Mouse (Mus musculus): ENCODE results near the gene Hs6st1. TPM values are rescaled to one million over a fixed set of nuclear protein-coding genes. Genes with fewer than 3 reads are reported as not detected.

The Hs6st1 gene
- polyA plus RNA-seq, 1 experiment from 2014 or later = 4.4 TPM

DNA sequence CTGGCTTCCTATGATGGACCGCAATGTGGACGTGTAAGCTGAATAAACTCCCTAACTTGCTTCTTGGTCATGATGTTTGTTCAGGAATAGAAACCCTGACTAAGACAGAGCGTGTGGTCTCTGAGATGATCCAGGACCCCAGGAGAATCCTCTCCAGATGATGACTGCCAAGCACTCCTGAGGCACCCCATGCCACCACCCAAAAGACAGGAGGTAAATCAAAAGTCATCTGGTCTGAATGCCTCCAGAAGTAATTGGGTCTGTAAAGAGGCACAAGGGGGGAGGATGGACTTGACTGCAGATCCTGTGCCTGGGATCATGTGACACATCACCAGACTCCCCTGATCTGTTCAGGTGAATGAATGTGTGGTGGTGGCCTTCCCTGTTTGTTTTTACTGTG lies 44.5 kb downstream of the Hs6st1 start:
- ATAC-seq (ENCODE audit: low read depth) = no peak
- no peaks in the 10 kb centered on the region for H3K9me3 ChIP-seq (ENCODE audit: control insufficient read depth, low read length)
- 84% methylated on average over 3 of the region's 3 CpGs for WGBS
- no peaks in the 10 kb centered on the region for H3K4me1 ChIP-seq (replicated peaks; ENCODE audit: control insufficient read depth, insufficient read depth, low read length)
- H3K4me2 ChIP-seq (ENCODE audit: low read depth, low read length) = no peak overlapping the region
- no peak overlapping the region for H3K4me3 ChIP-seq (ENCODE audit: low read length)
- no peak overlapping the region for H3K9ac ChIP-seq (ENCODE audit: low read length)
- H3K27ac ChIP-seq (ENCODE audit: low read length) = no peak overlapping the region
- no peaks in the 10 kb centered on the region for H3K27me3 ChIP-seq (ENCODE audit: control insufficient read depth, insufficient read depth, low read depth, low read length)
- no peaks in the 10 kb centered on the region for H3K36me3 ChIP-seq (ENCODE audit: control insufficient read depth, insufficient read depth, low read length)

DNA sequence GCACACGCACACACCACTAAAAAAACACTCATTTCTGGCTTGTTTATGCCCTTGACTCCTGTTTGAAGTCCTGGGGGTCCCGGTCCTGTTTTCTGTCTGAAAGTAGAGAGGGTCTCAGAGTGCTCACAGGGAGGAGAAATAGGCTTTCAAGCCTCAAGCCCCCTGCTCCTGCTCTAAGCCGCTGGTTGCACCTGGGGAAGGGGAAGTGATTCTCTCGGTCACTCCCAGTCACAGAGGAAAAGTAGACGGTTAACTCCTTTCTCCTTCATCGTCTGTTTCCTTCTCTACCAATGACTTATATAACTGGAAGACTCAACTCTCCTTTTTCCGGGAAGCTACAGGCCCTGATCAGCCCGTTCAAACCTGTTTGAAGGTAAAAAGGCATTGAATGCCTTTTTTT lies 45.5 kb downstream of the Hs6st1 start:
- H3K9me3 ChIP-seq (ENCODE audit: control insufficient read depth, low read length) = no peaks in the 10 kb centered on the region
- no peak overlapping the region for H3K9ac ChIP-seq (ENCODE audit: low read length)
- ATAC-seq (ENCODE audit: low read depth) = no peak
- no peak overlapping the region for H3K4me3 ChIP-seq (ENCODE audit: low read length)
- H3K36me3 ChIP-seq (ENCODE audit: control insufficient read depth, insufficient read depth, low read length) = no peaks in the 10 kb centered on the region
- no peaks in the 10 kb centered on the region for H3K4me1 ChIP-seq (replicated peaks; ENCODE audit: control insufficient read depth, insufficient read depth, low read length)
- H3K4me2 ChIP-seq (ENCODE audit: low read depth, low read length) = no peak overlapping the region
- WGBS = 77% methylated on average over 8 of the region's 8 CpGs
- H3K27me3 ChIP-seq (ENCODE audit: control insufficient read depth, insufficient read depth, low read depth, low read length) = no peaks in the 10 kb centered on the region
- H3K27ac ChIP-seq (ENCODE audit: low read length) = no peak overlapping the region

DNA sequence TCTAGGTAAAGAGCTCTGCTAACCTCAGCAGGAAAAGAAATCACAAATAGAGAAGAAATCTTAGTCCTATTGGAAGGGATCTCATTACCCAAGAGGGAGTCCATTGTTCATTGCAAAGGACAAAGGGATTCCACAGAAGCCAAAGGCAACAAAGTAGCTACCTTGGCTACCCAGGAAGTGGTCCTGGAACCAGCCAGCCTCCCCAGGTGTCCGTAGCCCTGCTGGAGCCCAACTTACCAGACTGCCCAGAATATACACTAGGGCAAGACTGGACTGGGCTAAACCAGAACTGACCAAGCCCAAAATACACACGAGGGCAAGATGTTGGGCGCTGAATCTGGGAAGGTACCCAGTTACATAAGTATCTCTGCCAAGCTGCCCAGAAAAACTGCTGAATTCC lies 46.6 kb downstream of the Hs6st1 start:
- Histone ChIP-seq H3K27ac (ENCODE audit: low read length) (no peak overlapping the region), H3K4me2 (ENCODE audit: low read depth, low read length) (no peak overlapping the region), H3K9me3 (ENCODE audit: control insufficient read depth, low read length) (no peaks in the 10 kb centered on the region), H3K4me3 (ENCODE audit: low read length) (no peak overlapping the region), H3K27me3 (ENCODE audit: control insufficient read depth, insufficient read depth, low read depth, low read length) (no peaks in the 10 kb centered on the region), H3K9ac (ENCODE audit: low read length) (no peak overlapping the region), H3K4me1 (replicated peaks; ENCODE audit: control insufficient read depth, insufficient read depth, low read length) (no peaks in the 10 kb centered on the region), H3K36me3 (ENCODE audit: control insufficient read depth, insufficient read depth, low read length) (no peaks in the 10 kb centered on the region)
- 82% methylated on average over 3 of the region's 3 CpGs for WGBS
- no peak for ATAC-seq (ENCODE audit: low read depth)

DNA sequence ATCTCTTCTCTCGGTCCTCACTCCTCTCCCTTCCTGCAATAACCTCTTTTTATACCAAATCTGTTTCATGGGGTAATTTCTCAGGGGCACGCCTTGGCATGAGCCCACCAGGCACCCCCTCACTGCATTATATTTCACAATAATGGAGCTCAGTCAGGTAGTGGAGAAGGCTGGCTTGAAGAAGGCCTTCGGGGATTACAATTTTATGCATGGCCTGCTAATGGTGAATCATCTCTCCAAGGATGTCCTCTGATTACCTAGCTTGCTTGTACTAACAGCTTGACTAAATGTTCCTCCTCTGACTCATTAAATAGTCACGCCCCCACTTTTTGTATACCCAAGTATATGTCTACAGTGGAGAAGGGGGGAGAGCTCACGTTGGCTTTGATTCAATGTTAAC lies 48.3 kb downstream of the Hs6st1 start:
- Histone ChIP-seq H3K27ac (ENCODE audit: low read length) (no peak overlapping the region), H3K9me3 (ENCODE audit: control insufficient read depth, low read length) (no peaks in the 10 kb centered on the region), H3K4me1 (replicated peaks; ENCODE audit: control insufficient read depth, insufficient read depth, low read length) (no peaks in the 10 kb centered on the region), H3K4me3 (ENCODE audit: low read length) (no peak overlapping the region), H3K27me3 (ENCODE audit: control insufficient read depth, insufficient read depth, low read depth, low read length) (no peaks in the 10 kb centered on the region), H3K9ac (ENCODE audit: low read length) (no peak overlapping the region), H3K36me3 (ENCODE audit: control insufficient read depth, insufficient read depth, low read length) (no peaks in the 10 kb centered on the region), H3K4me2 (ENCODE audit: low read depth, low read length) (no peak overlapping the region)
- ATAC-seq (ENCODE audit: low read depth) = no peak
- WGBS = 67% methylated on average over 5 of the region's 5 CpGs

DNA sequence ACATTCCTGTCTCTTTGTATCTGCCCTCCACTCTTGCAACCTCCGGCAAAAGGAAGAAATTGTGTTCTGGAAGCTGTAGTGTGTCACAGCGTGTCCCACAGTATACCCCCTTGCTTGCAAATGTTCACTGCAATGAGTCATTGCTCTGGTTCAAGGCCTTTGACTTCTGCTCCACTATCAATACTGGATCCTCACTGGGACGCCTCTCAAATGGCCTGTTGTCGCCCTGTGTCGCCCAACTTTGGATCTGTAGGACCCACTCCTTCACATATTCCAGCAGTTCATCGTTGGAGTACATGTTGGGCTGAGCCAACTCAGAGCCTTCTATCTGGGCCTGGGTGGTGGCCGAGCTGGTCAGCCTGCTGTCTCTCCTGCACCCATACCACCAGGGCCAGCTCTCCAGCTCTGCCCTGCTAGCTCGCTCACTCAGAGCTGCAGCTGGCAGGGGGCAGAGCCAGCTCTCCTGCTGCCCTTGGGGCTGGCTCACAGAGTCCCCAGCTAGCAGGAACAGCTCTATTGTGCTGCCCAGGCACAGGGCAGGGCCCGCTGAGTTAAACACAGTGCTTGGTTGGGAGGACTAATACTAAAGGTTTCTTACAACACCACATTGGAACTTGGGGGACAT lies 50.0 kb downstream of the Hs6st1 start:
- Histone ChIP-seq H3K27ac (ENCODE audit: low read length) (no peak overlapping the region), H3K4me1 (replicated peaks; ENCODE audit: control insufficient read depth, insufficient read depth, low read length) (no peaks in the 10 kb centered on the region), H3K36me3 (ENCODE audit: control insufficient read depth, insufficient read depth, low read length) (no peaks in the 10 kb centered on the region), H3K27me3 (ENCODE audit: control insufficient read depth, insufficient read depth, low read depth, low read length) (no peaks in the 10 kb centered on the region), H3K9me3 (ENCODE audit: control insufficient read depth, low read length) (no peaks in the 10 kb centered on the region), H3K9ac (ENCODE audit: low read length) (no peak overlapping the region), H3K4me2 (ENCODE audit: low read depth, low read length) (no peak overlapping the region), H3K4me3 (ENCODE audit: low read length) (no peak overlapping the region)
- WGBS = 81% methylated on average over 9 of the region's 9 CpGs
- ATAC-seq (ENCODE audit: low read depth) = no peak

DNA sequence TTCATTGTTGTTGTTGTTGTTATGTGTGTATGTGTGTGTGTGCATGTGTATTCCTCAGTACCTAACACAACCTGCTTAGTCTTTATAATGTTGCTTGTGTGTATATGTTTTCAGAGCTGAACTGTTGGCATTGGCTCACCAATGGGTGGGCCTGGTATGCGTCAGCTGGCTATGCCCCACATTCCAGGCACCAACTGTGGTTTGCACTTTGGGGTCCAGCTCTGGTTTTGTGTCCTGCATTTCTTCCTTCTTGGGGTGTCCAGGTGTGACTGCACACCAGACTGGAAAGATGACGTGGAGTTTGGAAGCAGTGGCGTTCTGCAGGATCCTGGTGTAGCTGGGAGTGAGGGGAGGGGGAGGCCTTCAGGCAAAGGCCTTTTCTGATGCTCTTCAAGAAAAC lies 50.8 kb downstream of the Hs6st1 start:
- no peak overlapping the region for H3K9ac ChIP-seq (ENCODE audit: low read length)
- WGBS = 66% methylated on average over 3 of the region's 3 CpGs
- no peaks in the 10 kb centered on the region for H3K27me3 ChIP-seq (ENCODE audit: control insufficient read depth, insufficient read depth, low read depth, low read length)
- no peaks in the 10 kb centered on the region for H3K9me3 ChIP-seq (ENCODE audit: control insufficient read depth, low read length)
- no peaks in the 10 kb centered on the region for H3K4me1 ChIP-seq (replicated peaks; ENCODE audit: control insufficient read depth, insufficient read depth, low read length)
- no peaks in the 10 kb centered on the region for H3K36me3 ChIP-seq (ENCODE audit: control insufficient read depth, insufficient read depth, low read length)
- H3K4me2 ChIP-seq (ENCODE audit: low read depth, low read length) = no peak overlapping the region
- no peak overlapping the region for H3K27ac ChIP-seq (ENCODE audit: low read length)
- no peak overlapping the region for H3K4me3 ChIP-seq (ENCODE audit: low read length)
- no peak for ATAC-seq (ENCODE audit: low read depth)

DNA sequence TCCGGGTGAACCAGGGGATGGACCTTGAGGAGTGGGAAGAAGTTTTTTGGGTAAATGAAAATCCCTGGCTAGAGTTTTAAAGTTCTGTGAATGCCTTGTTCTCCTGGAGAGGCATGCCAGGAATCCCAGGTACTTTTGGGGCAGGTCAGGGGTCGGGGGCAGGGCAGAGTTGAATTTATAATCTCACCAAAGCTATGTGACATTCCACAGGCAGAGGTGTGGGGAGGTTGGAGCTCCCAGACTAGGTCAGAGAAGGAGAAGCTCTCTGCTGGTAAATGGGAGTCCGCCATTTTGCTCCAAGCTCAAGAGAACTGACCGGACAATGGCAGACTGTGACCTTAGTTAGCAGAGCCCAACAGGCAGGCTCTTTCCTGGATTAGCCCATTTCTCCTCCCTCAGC lies 51.2 kb downstream of the Hs6st1 start:
- Histone ChIP-seq H3K4me2 (ENCODE audit: low read depth, low read length) (no peak overlapping the region), H3K9me3 (ENCODE audit: control insufficient read depth, low read length) (no peaks in the 10 kb centered on the region), H3K36me3 (ENCODE audit: control insufficient read depth, insufficient read depth, low read length) (no peaks in the 10 kb centered on the region), H3K4me1 (replicated peaks; ENCODE audit: control insufficient read depth, insufficient read depth, low read length) (no peaks in the 10 kb centered on the region), H3K4me3 (ENCODE audit: low read length) (no peak overlapping the region), H3K27me3 (ENCODE audit: control insufficient read depth, insufficient read depth, low read depth, low read length) (no peaks in the 10 kb centered on the region), H3K27ac (ENCODE audit: low read length) (no peak overlapping the region), H3K9ac (ENCODE audit: low read length) (no peak overlapping the region)
- ATAC-seq (ENCODE audit: low read depth) = no peak
- 74% methylated on average over 4 of the region's 4 CpGs for WGBS

DNA sequence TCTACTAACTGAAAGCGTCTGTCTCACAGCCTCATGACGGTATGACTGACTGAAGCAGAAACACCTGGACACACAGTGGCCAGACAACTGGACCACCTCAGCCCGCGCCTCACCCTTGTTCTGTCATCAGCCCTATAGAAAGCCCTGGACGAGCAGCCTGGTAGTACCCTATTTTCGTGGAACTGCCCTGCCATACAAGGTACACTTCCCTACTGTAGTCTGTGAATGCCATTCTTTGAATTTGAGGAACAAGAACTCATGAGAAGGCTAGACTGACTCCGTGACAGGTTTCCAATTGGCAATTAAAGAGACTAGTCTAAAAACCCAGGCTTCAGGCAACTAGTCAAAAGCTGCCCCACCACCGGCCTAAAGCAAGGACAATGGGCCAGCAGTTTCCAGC lies 53.0 kb downstream of the Hs6st1 start:
- H3K27ac ChIP-seq (ENCODE audit: low read length) = no peak overlapping the region
- WGBS = 83% methylated on average over 8 of the region's 8 CpGs
- H3K27me3 ChIP-seq (ENCODE audit: control insufficient read depth, insufficient read depth, low read depth, low read length) = no peaks in the 10 kb centered on the region
- no peaks in the 10 kb centered on the region for H3K4me1 ChIP-seq (replicated peaks; ENCODE audit: control insufficient read depth, insufficient read depth, low read length)
- no peaks in the 10 kb centered on the region for H3K9me3 ChIP-seq (ENCODE audit: control insufficient read depth, low read length)
- H3K36me3 ChIP-seq (ENCODE audit: control insufficient read depth, insufficient read depth, low read length) = no peaks in the 10 kb centered on the region
- H3K4me3 ChIP-seq (ENCODE audit: low read length) = no peak overlapping the region
- no peak overlapping the region for H3K4me2 ChIP-seq (ENCODE audit: low read depth, low read length)
- no peak for ATAC-seq (ENCODE audit: low read depth)
- no peak overlapping the region for H3K9ac ChIP-seq (ENCODE audit: low read length)

DNA sequence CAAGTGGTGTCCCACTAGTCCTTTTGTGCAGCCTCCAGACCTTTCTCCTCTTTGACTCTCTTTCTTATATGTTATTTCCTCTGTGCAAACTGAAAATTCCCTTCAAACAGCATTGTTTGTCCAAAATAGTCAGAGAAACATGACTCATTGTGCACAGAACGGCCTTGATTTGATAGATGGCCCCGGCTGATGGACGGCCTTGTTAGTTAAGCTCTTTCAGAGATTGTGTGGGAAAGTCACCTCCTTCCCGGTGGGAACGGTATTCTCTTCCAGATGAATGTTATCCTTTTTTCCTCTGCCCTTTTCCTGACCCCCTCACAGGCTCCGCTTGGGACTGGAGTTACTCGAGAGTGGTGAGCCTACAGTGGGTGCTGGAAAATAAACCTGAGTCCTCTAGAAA lies 56.9 kb downstream of the Hs6st1 start:
- Histone ChIP-seq H3K4me3 (ENCODE audit: low read length) (no peak overlapping the region), H3K9ac (ENCODE audit: low read length) (no peak overlapping the region), H3K27ac (ENCODE audit: low read length) (no peak overlapping the region), H3K9me3 (ENCODE audit: control insufficient read depth, low read length) (no peaks in the 10 kb centered on the region), H3K4me2 (ENCODE audit: low read depth, low read length) (no peak overlapping the region), H3K36me3 (ENCODE audit: control insufficient read depth, insufficient read depth, low read length) (no peaks in the 10 kb centered on the region), H3K27me3 (ENCODE audit: control insufficient read depth, insufficient read depth, low read depth, low read length) (no peaks in the 10 kb centered on the region), H3K4me1 (replicated peaks; ENCODE audit: control insufficient read depth, insufficient read depth, low read length) (no peaks in the 10 kb centered on the region)
- 44% methylated on average over 7 of the region's 7 CpGs for WGBS
- ATAC-seq (ENCODE audit: low read depth) = no peak

DNA sequence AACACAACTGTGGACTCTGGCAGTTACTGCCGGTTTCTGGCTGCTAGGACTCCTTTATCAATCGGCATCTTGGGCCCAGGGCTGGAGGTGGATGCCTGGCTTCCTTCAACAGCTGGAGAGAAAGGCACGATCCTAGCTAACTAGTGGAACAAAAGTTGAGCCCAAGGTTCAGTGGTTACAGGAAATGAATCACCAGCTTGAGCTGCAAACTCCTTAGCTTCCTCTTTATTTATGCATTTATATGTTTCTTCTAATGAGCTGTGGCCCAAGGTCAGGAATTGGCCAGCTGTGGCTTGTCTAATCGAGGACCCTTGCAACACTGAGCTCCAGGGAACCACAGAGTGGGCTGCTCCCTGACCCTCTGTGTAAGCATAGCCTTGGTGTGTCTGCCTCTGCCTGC lies 60.9 kb downstream of the Hs6st1 start:
- H3K4me2 ChIP-seq (ENCODE audit: low read depth, low read length) = no peak overlapping the region
- H3K27me3 ChIP-seq (ENCODE audit: control insufficient read depth, insufficient read depth, low read depth, low read length) = no peaks in the 10 kb centered on the region
- ATAC-seq (ENCODE audit: low read depth) = peak; percentile 64
- peaks cover 3% of the 10 kb centered on the region; the same call in 1 of the 2 replicates for H3K4me1 ChIP-seq (replicated peaks; ENCODE audit: control insufficient read depth, insufficient read depth, low read length)
- H3K27ac ChIP-seq (ENCODE audit: low read length) = no peak overlapping the region
- H3K36me3 ChIP-seq (ENCODE audit: control insufficient read depth, insufficient read depth, low read length) = no peaks in the 10 kb centered on the region
- H3K4me3 ChIP-seq (ENCODE audit: low read length) = no peak overlapping the region
- 42% methylated on average over 4 of the region's 4 CpGs for WGBS
- no peak overlapping the region for H3K9ac ChIP-seq (ENCODE audit: low read length)
- H3K9me3 ChIP-seq (ENCODE audit: control insufficient read depth, low read length) = no peaks in the 10 kb centered on the region
